Mouse (Mus musculus) ZHBTc4 (cell line): ENCODE measurements at regions not wholly inside any gene's neighbourhood (a gene's known extent, or its start where the extent isn't known, plus 50 kb on each side); places are given as distances from the start of the nearest gene placed in this dataset.

ENCODE experiments used
- DNase-seq: peaks from one replicate; pipeline ENCODE4 v3.0.0-alpha.2; 2011; ENCODE audit warnings: low read depth, low spot score

GRCm38 (mm10) chr12:77970026-77970425 lies 224.0 kb upstream of the Gm6657 start:
- DNase-seq, result peak; percentile 88

GRCm38 (mm10) chr12:77972165-77972564 lies 221.9 kb upstream of the Gm6657 start:
- DNase-seq, result peak; percentile 19

- DNase-seq, result no peak
Observed at GRCm38 (mm10) chr12:77976952-77977351, 217.1 kb upstream of the Gm6657 start.

GRCm38 (mm10) chr12:77986738-77987137 lies 207.3 kb upstream of the Gm6657 start:
- DNase-seq, result no peak

- no peak for DNase-seq
Observed at GRCm38 (mm10) chr12:77989766-77990165, 204.3 kb upstream of the Gm6657 start.

GRCm38 (mm10) chr12:77991627-77992026 lies 202.4 kb upstream of the Gm6657 start:
- DNase-seq, result no peak

- no peak for DNase-seq
Observed at GRCm38 (mm10) chr12:77994176-77994575, 199.9 kb upstream of the Gm6657 start.

GRCm38 (mm10) chr12:77997916-77998315 lies 196.1 kb upstream of the Gm6657 start:
- no peak for DNase-seq

GRCm38 (mm10) chr12:78000401-78000800 lies 193.6 kb upstream of the Gm6657 start:
- no peak for DNase-seq

- DNase-seq, result no peak
Observed at GRCm38 (mm10) chr12:78001846-78002245, 192.2 kb upstream of the Gm6657 start.

- no peak for DNase-seq
Observed at GRCm38 (mm10) chr12:78033766-78034165, 160.3 kb upstream of the Gm6657 start.

GRCm38 (mm10) chr12:78046582-78046981 lies 147.5 kb upstream of the Gm6657 start:
- DNase-seq, result peak; percentile 65

- DNase-seq, result peak; percentile 70
Observed at GRCm38 (mm10) chr12:78055956-78056355, 138.1 kb upstream of the Gm6657 start.

GRCm38 (mm10) chr12:78057166-78057565 lies 136.9 kb upstream of the Gm6657 start:
- no peak for DNase-seq

- no peak for DNase-seq
Observed at GRCm38 (mm10) chr12:78059965-78060364, 134.1 kb upstream of the Gm6657 start.

GRCm38 (mm10) chr12:78066024-78066423 lies 128.0 kb upstream of the Gm6657 start:
- no peak for DNase-seq

- DNase-seq, result no peak
Observed at GRCm38 (mm10) chr12:78072935-78073334, 121.1 kb upstream of the Gm6657 start.

GRCm38 (mm10) chr12:78074290-78074802 lies 119.7 kb upstream of the Gm6657 start:
- DNase-seq, result no peak

- DNase-seq, result no peak
Observed at GRCm38 (mm10) chr12:78077285-78077684, 116.8 kb upstream of the Gm6657 start.

GRCm38 (mm10) chr12:78082163-78082562 lies 111.9 kb upstream of the Gm6657 start:
- no peak for DNase-seq

- DNase-seq, result no peak
Observed at GRCm38 (mm10) chr12:78086016-78086415, 108.0 kb upstream of the Gm6657 start.

- no peak for DNase-seq
Observed at GRCm38 (mm10) chr12:78087921-78088320, 106.1 kb upstream of the Gm6657 start.

- no peak for DNase-seq
Observed at GRCm38 (mm10) chr12:78094471-78094870, 99.6 kb upstream of the Gm6657 start.

- no peak for DNase-seq
Observed at GRCm38 (mm10) chr12:78095352-78095751, 98.7 kb upstream of the Gm6657 start.
